8 mouse cellular contexts compared by ENCODE assay signal in genomic region chr1:164366156-164367128, GRCm38 (mm10). TPM values are rescaled to one million over a fixed set of nuclear protein-coding genes. Genes with fewer than 3 reads are reported as not detected.
A peak's percentile ranks its signal among the peaks of the same experiment; 100 is the strongest.
DNase-seq lines count a peak whose midpoint lies in the region; ATAC-seq lines count a peak whose summit lies in the region.

No protein-coding gene starts in this region.

- DNase-seq in NIH3T3 (ENCODE audit: low read depth): peak; percentile 82
- DNase-seq in cerebellum, postnatal 10 days: peak; percentile 81 to 82
- DNase-seq in frontal cortex, postnatal 25 days (ENCODE audit: low spot score in 2 of 2): peak; percentile 71 to 72
- DNase-seq in layer of hippocampus, postnatal 25 days (ENCODE audit: extremely low spot score in 1 of 2, low spot score in 1 of 2): peak; percentile 57 to 80
- DNase-seq in lung, postnatal 10 days: peak; percentile 83
- peak; percentile 79 for DNase-seq in retina, embryonic 14.5 days (ENCODE audit: low spot score)
- peak; percentile 83 for DNase-seq in thymus, postnatal 25 days

- no peak overlapping the region for H3K4me2 ChIP-seq in hindbrain, embryonic 15.5 days

- ATAC-seq in hindbrain, embryonic 15.5 days (ENCODE audit: low FRiP score, low read depth): 0 out of 2 replicates have a peak, but pooled peaks have one; percentile 82

- H3K9ac ChIP-seq in hindbrain, embryonic 15.5 days: no peak overlapping the region

- no peak overlapping the region for H3K4me3 ChIP-seq in hindbrain, embryonic 15.5 days

- no peaks in the 10 kb centered on the region for H3K9me3 ChIP-seq in hindbrain, embryonic 15.5 days

- WGBS in hindbrain, embryonic 15.5 days: 76% methylated on average over 12 of the region's 12 CpGs

- no peaks in the 10 kb centered on the region for H3K36me3 ChIP-seq in hindbrain, embryonic 15.5 days

- peaks cover 4% of the 10 kb centered on the region; the same call in 1 of the 2 replicates for H3K4me1 ChIP-seq in hindbrain, embryonic 15.5 days (replicated peaks)

- H3K27me3 ChIP-seq in hindbrain, embryonic 15.5 days: no peaks in the 10 kb centered on the region

- no peak overlapping the region for H3K27ac ChIP-seq in hindbrain, embryonic 15.5 days (replicated peaks)

RNA-seq across cellular contexts. Expression of gene Blzf1, which starts 59.2 kb away (rescaled TPM):
- polyA plus RNA-seq in hindbrain, embryonic 15.5 days (2015; fragmentation: Nextera tagmentation; extraction: Ambion mirVana): 30.3 and 31.9 TPM in 2 replicates
- total RNA-seq in layer of hippocampus, postnatal 25 days (2021): 10 to 100 TPM; 26.0 to 26.9 TPM
